Mouse (Mus musculus): ENCODE data around the gene Gm20931. TPM values are rescaled to one million over a fixed set of nuclear protein-coding genes. Genes with fewer than 3 reads are reported as not detected.
"Not testable (repeated sequence)": the region's sequence is repeated elsewhere in the genome, so short reads cannot be mapped to it uniquely, and the experiment has no call there.

Gene Gm20931
- total RNA-seq (2021), result not detected

DNA sequence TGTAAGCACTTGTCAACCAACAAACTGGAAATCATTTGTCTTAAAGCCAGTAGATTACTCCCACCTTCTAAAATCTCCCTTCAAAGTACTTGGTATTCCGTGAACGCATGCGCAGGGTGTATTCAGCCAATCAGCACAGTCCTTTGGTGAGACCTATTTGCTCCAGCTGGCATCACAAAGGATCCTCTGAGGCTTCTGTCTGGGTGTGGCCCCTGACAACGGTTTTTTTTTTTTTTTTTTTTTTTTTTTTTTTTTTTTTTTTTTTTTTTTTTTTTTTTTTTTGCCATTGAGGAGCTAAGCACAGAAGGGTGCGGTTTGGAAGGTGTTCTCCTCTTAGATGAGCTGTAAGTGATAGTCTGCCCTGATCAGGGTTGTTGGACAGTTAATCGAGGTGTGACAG, at the start of gene Gm20931:
Gene Gm20931, plus strand, starts transcription at position 301 of the 400 bp plus-strand sequence.
- not testable (repeated sequence) for DNase-seq (ENCODE audit: extremely low spot score in 1 of 2, low spot score in 1 of 2)

All from layer of hippocampus, postnatal 25 days (tissue).